Mouse (Mus musculus): ENCODE results near the gene Amer2. TPM values are rescaled to one million over a fixed set of nuclear protein-coding genes. Genes with fewer than 3 reads are reported as not detected.
"Not testable (repeated sequence)": the region's sequence is repeated elsewhere in the genome, so short reads cannot be mapped to it uniquely, and the experiment has no call there.

Amer2 gene
- polyA plus RNA-seq (2012; rRNA removed), result 0.05 and 0.31 TPM in 2 replicates

DNA sequence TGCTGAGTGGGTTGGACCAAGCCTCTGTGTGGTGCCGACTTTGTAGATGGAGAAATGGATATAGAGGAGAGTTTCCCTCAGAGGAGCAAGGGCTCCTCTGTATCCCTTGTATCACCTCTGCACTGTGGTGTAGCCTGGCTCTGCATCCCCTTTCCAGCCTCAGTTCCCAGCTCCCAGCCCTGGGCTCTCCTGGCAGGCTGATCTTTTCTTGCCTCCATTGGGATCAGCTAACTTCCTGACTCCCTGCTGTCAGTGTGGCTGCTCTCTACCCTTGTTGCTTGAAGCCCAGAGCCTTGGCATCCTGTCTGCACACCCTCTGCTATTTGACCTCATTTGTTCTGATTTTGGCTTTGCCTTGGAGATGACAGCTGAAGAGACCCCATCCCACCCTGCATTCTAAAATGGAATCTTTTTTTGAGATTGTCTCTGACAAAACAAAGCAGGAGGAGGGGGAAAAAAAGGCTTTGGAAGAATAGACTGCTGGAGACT lies at the start of gene Amer2:
TSS of gene Amer2 (plus strand) at position 439 of the 489 bp plus-strand sequence.
- Histone ChIP-seq H3K27me3 (ENCODE audit: control insufficient read depth, insufficient read depth, low read length) (no peaks in the 10 kb centered on the region), H3K4me3 (ENCODE audit: control insufficient read depth, insufficient read depth, low read length) (no peak within 1 kb of the TSS), H3K36me3 (ENCODE audit: control insufficient read depth, insufficient read depth, low read length) (no peaks in the 10 kb centered on the region), H3K27ac (ENCODE audit: control insufficient read depth, insufficient read depth, low read length) (no peak within 1 kb of the TSS), H3K4me1 (replicated peaks; ENCODE audit: control insufficient read depth, insufficient read depth, low read length) (no peaks in the 10 kb centered on the region)
- TF ChIP-seq POLR2A (IDR thresholded peaks at IDR 0.05; ENCODE audit: control insufficient read depth, extremely low read depth, insufficient read depth, low read length, poor library complexity) (no peak), CTCF (IDR thresholded peaks at IDR 0.05; ENCODE audit: borderline replicate concordance, control insufficient read depth, extremely low read depth, insufficient read depth, low read length, poor library complexity) (no peak)
- DNase-seq, result no peak
- 78% methylated on average over 1 of the region's 1 CpGs for whole genome bisulfite sequencing

DNA sequence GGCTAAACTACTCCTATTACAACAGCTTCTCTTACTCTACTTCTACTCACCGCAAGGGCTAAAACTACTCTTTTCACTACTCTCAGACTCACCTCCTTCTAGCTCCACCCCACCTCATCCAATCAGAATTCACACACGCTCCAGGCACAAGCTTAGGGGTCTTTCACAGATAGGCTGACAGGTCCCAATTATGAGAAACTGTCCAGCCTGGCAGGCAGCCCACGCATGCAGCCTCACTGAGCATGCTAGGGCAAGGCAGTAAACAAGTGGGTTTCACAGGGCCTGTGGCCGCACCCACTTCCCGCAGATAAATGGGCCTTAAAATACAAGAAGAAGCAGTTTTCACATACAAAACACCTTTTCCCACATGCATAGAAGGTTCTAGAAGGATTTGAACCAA lies 33.1 kb upstream of the Amer2 start:
- not testable (repeated sequence) for DNase-seq; H3K4me1 ChIP-seq (replicated peaks; ENCODE audit: control insufficient read depth, insufficient read depth, low read length); H3K4me3 ChIP-seq (ENCODE audit: control insufficient read depth, insufficient read depth, low read length); H3K27ac ChIP-seq (ENCODE audit: control insufficient read depth, insufficient read depth, low read length); H3K36me3 ChIP-seq (ENCODE audit: control insufficient read depth, insufficient read depth, low read length); H3K27me3 ChIP-seq (ENCODE audit: control insufficient read depth, insufficient read depth, low read length)
- WGBS, result 93% methylated on average over 5 of the region's 5 CpGs

DNA sequence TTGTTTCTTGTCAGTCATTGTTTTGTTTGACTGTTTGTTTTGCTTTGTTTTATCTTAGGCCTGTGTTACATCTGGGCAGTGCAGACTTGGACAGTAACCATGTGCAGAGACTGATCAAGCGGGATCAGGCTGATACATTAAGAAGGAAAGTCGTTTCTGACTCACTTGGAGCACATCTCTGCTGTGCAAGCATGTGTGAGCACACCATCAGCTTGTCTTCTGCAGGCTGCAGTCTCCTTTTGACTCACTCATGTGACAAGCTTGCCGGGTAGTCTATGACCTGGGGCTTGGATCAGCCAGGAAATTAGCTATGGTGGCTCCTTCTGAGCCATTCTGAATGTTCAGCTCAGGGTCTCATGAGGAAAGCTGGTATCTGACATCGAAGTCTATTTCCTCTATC lies 32.5 kb upstream of the Amer2 start:
- H3K4me1 ChIP-seq (replicated peaks; ENCODE audit: control insufficient read depth, insufficient read depth, low read length), result no peaks in the 10 kb centered on the region
- no peak overlapping the region for H3K27ac ChIP-seq (ENCODE audit: control insufficient read depth, insufficient read depth, low read length)
- TF ChIP-seq POLR2A (IDR thresholded peaks at IDR 0.05; ENCODE audit: control insufficient read depth, extremely low read depth, insufficient read depth, low read length, poor library complexity) (no peak), CTCF (IDR thresholded peaks at IDR 0.05; ENCODE audit: borderline replicate concordance, control insufficient read depth, extremely low read depth, insufficient read depth, low read length, poor library complexity) (no peak)
- no peak overlapping the region for H3K4me3 ChIP-seq (ENCODE audit: control insufficient read depth, insufficient read depth, low read length)
- H3K27me3 ChIP-seq (ENCODE audit: control insufficient read depth, insufficient read depth, low read length), result no peaks in the 10 kb centered on the region
- DNase-seq, result no peak
- WGBS, result 84% methylated on average over 4 of the region's 4 CpGs
- H3K36me3 ChIP-seq (ENCODE audit: control insufficient read depth, insufficient read depth, low read length), result no peaks in the 10 kb centered on the region

DNA sequence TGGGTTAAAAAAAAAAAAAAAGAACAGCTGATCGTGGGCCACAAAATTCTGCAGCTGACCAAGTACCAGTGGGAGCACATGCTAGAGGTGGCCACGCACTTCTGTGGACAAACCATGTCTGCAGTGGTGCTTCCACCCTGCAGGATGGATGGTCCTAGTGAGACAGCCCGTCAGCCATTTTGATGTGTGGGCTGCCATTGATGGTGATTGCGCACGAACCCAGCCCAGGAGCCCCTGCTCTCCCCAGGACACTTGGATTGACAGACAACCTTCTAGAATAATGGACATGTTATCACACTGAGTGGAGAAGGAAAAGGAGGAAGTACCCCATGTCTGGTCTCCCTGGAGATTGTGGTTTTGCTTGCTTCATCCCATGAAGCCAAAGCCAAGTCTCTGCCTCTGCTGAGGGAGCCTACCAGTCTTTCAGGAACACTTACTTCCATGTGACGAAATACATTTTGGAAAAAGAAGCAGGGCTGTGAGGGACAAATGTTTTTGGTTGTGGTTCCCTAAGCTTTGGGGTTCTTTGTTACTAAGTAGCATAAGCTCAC lies 27.7 kb upstream of the Amer2 start:
- no peak overlapping the region for H3K4me3 ChIP-seq (ENCODE audit: control insufficient read depth, insufficient read depth, low read length)
- no peak overlapping the region for H3K27ac ChIP-seq (ENCODE audit: control insufficient read depth, insufficient read depth, low read length)
- no peaks in the 10 kb centered on the region for H3K27me3 ChIP-seq (ENCODE audit: control insufficient read depth, insufficient read depth, low read length)
- H3K36me3 ChIP-seq (ENCODE audit: control insufficient read depth, insufficient read depth, low read length), result no peaks in the 10 kb centered on the region
- DNase-seq, result no peak
- TF ChIP-seq POLR2A (IDR thresholded peaks at IDR 0.05; ENCODE audit: control insufficient read depth, extremely low read depth, insufficient read depth, low read length, poor library complexity), result no peak
- TF ChIP-seq CTCF (IDR thresholded peaks at IDR 0.05; ENCODE audit: borderline replicate concordance, control insufficient read depth, extremely low read depth, insufficient read depth, low read length, poor library complexity), result no peak
- no peaks in the 10 kb centered on the region for H3K4me1 ChIP-seq (replicated peaks; ENCODE audit: control insufficient read depth, insufficient read depth, low read length)
- WGBS, result 94% methylated on average over 6 of the region's 6 CpGs

DNA sequence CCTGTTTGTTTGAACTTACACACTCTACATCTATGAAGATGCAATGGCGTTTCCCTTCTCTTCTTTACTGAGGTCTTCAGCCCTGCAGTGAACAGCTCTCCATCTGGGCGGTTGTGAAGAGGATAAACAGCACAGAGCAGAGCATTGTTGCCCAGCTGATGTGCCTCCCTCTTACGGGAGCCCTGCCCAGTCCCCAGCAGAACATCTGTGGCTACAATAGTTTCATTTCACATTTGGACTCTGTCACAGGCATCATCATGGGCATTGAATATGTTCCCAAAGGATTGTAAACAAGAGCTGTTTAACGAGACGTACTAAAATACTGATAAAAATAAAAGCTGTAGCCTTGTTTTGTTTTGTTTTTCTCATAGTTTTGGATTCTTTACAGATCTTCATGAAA lies 14.7 kb upstream of the Amer2 start:
- DNase-seq, result no peak
- Histone ChIP-seq H3K27ac (ENCODE audit: control insufficient read depth, insufficient read depth, low read length) (no peak overlapping the region), H3K4me1 (replicated peaks; ENCODE audit: control insufficient read depth, insufficient read depth, low read length) (no peaks in the 10 kb centered on the region), H3K27me3 (ENCODE audit: control insufficient read depth, insufficient read depth, low read length) (no peaks in the 10 kb centered on the region), H3K36me3 (ENCODE audit: control insufficient read depth, insufficient read depth, low read length) (no peaks in the 10 kb centered on the region), H3K4me3 (ENCODE audit: control insufficient read depth, insufficient read depth, low read length) (no peak overlapping the region)
- TF ChIP-seq CTCF (IDR thresholded peaks at IDR 0.05; ENCODE audit: borderline replicate concordance, control insufficient read depth, extremely low read depth, insufficient read depth, low read length, poor library complexity) (no peak), POLR2A (IDR thresholded peaks at IDR 0.05; ENCODE audit: control insufficient read depth, extremely low read depth, insufficient read depth, low read length, poor library complexity) (no peak)
- WGBS, result 89% methylated on average over 5 of the region's 5 CpGs

DNA sequence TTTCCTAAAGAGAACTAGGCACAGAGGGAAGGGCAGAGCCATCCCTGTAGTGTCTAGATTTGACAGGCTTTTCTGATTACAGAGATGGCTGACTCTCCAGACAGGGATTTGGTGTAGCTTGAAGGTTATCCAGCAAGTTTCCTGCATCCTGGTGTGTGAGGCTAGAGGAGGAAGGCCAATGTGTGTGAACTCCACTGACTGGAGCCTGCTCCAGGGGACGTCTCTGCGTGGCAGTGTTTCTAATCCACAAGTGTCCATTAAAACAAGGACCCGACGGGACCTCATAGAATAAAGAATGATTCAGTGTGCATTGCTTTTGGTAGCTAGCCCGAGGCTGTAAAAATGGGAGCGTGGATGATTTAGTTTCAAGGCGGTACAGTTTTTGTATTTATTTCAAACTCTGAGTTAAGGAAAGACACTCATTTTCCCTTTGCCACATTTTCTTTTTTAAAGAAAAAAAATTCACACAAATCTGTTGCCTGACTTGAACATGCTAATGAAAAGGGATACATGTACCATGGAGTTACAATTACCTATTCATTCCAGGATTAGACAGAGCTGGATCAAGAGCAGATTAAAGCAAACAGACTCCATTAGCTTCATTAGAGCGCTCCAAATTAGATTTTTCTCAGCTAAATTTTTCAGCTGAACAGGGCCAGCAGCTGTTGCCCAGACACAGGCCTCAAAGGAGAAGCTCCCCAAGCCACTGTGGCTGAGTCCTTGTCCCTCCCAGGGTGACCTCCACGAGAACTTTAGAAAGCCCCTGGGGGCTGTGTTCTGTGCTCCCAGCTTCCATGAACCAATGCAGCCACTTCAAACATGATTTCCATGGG lies 11.5 kb upstream of the Amer2 start:
- no peaks in the 10 kb centered on the region for H3K27me3 ChIP-seq (ENCODE audit: control insufficient read depth, insufficient read depth, low read length)
- no peaks in the 10 kb centered on the region for H3K36me3 ChIP-seq (ENCODE audit: control insufficient read depth, insufficient read depth, low read length)
- no peak overlapping the region for H3K27ac ChIP-seq (ENCODE audit: control insufficient read depth, insufficient read depth, low read length)
- no peaks in the 10 kb centered on the region for H3K4me1 ChIP-seq (replicated peaks; ENCODE audit: control insufficient read depth, insufficient read depth, low read length)
- 89% methylated on average over 9 of the region's 9 CpGs for WGBS
- DNase-seq, result no peak
- TF ChIP-seq POLR2A (IDR thresholded peaks at IDR 0.05; ENCODE audit: control insufficient read depth, extremely low read depth, insufficient read depth, low read length, poor library complexity) (no peak), CTCF (IDR thresholded peaks at IDR 0.05; ENCODE audit: borderline replicate concordance, control insufficient read depth, extremely low read depth, insufficient read depth, low read length, poor library complexity) (no peak)
- H3K4me3 ChIP-seq (ENCODE audit: control insufficient read depth, insufficient read depth, low read length), result no peak overlapping the region

All from thymus, adult 2 months (tissue).